8 mouse cellular contexts compared by ENCODE assay signal in genomic region chr5:124031068-124031955, GRCm38 (mm10). TPM values are rescaled to one million over a fixed set of nuclear protein-coding genes. Genes with fewer than 3 reads are reported as not detected.
A peak's percentile ranks its signal among the peaks of the same experiment; 100 is the strongest.
DNase-seq lines count a peak whose midpoint lies in the region; ATAC-seq and TF ChIP-seq lines count a peak whose summit lies in the region.

No protein-coding gene starts in this region.

- peak overlapping the region; percentile 84 for H3K4me2 ChIP-seq in heart, embryonic 12.5 days
- peak overlapping the region; percentile 98 for H3K4me2 ChIP-seq in liver, embryonic 11.5 days

- peaks cover 46% of the 10 kb centered on the region for H3K4me1 ChIP-seq in heart, embryonic 12.5 days (replicated peaks)
- peaks cover 49% of the 10 kb centered on the region for H3K4me1 ChIP-seq in liver, embryonic 11.5 days (replicated peaks; ENCODE audit: control insufficient read depth, insufficient read depth, low read length)
- peaks cover 25% of the 10 kb centered on the region for H3K4me1 ChIP-seq in small intestine, adult 2 months (ENCODE audit: control insufficient read depth, insufficient read depth, insufficient read length, low read length)

- under 1% methylated on average over 26 of the region's 26 CpGs for WGBS in heart, embryonic 12.5 days
- under 1% methylated on average over 25 of the region's 26 CpGs for WGBS in liver, embryonic 11.5 days
- 4% methylated on average over 26 of the region's 26 CpGs for WGBS in small intestine, adult 2 months

- no peaks in the 10 kb centered on the region for H3K27me3 ChIP-seq in heart, embryonic 12.5 days (replicated peaks)
- H3K27me3 ChIP-seq in liver, embryonic 11.5 days (replicated peaks; ENCODE audit: control insufficient read depth, insufficient read depth, low read length), result no peaks in the 10 kb centered on the region
- no peaks in the 10 kb centered on the region for H3K27me3 ChIP-seq in small intestine, adult 2 months (ENCODE audit: control insufficient read depth, insufficient read depth, low read length)

- ATAC-seq in cerebellum, adult (ENCODE audit: insufficient number of reproducible peaks, low FRiP score, low TSS enrichment), result peak; percentile 5; the same call in 1 of the 2 replicates
- peak; percentile 65 for ATAC-seq in heart, embryonic 12.5 days (ENCODE audit: insufficient number of reproducible peaks, low FRiP score)
- peak; percentile 85 for ATAC-seq in liver, embryonic 11.5 days (replicated peaks; ENCODE audit: low FRiP score)

- H3K9me3 ChIP-seq in heart, embryonic 12.5 days (replicated peaks), result 0 out of 2 replicates have a peak, but pooled peaks cover 2% of the 10 kb centered on the region
- no peaks in the 10 kb centered on the region for H3K9me3 ChIP-seq in liver, embryonic 11.5 days (ENCODE audit: control insufficient read depth, low read length)

- DNase-seq in cerebellum, postnatal 4 days (ENCODE audit: low spot score in 2 of 2), result no peak
- DNase-seq in 3134 (ENCODE audit: extremely low read depth, insufficient read length, low spot score), result peak; percentile 57
- DNase-seq in c-Kit-positive CD71-positive TER-119-positive erythroid progenitor cells, embryonic 14.5 days (ENCODE audit: low spot score), result peak; percentile 63
- peak; percentile 63 for DNase-seq in liver, embryonic 11.5 days (ENCODE audit: low spot score)
- no peak for DNase-seq in urinary bladder, postnatal 36 days (ENCODE audit: low spot score in 2 of 2)

- TF ChIP-seq CTCF in small intestine, adult 2 months (IDR thresholded peaks at IDR 0.05; ENCODE audit: extremely low read depth, insufficient read length, insufficient replicate concordance, low read depth, low read length), result no peak

- H3K36me3 ChIP-seq in heart, embryonic 12.5 days, result peaks cover 3% of the 10 kb centered on the region
- peaks cover 5% of the 10 kb centered on the region; the same call in 1 of the 2 replicates for H3K36me3 ChIP-seq in liver, embryonic 11.5 days (ENCODE audit: control insufficient read depth, insufficient read depth, low read length)
- H3K36me3 ChIP-seq in small intestine, adult 2 months (ENCODE audit: control insufficient read depth, insufficient read depth, low read length), result no peaks in the 10 kb centered on the region

- TF ChIP-seq POLR2A in small intestine, adult 2 months (IDR thresholded peaks at IDR 0.05; ENCODE audit: low read depth, low read length), result no peak

- H3K9ac ChIP-seq in heart, embryonic 12.5 days, result peak overlapping the region; percentile 99
- peak overlapping the region; percentile 91 for H3K9ac ChIP-seq in liver, embryonic 11.5 days (ENCODE audit: low read depth, low read length)

- peak overlapping the region; percentile 99 for H3K27ac ChIP-seq in heart, embryonic 12.5 days (ENCODE audit: poor library complexity, severe bottlenecking)
- peak overlapping the region; percentile 68 for H3K27ac ChIP-seq in liver, embryonic 11.5 days (ENCODE audit: low read depth, low read length)
- H3K27ac ChIP-seq in small intestine, adult 2 months (ENCODE audit: insufficient read depth, low read depth, low read length), result peak overlapping the region; percentile 37

- H3K4me3 ChIP-seq in heart, embryonic 12.5 days, result peak overlapping the region; percentile 91
- peak overlapping the region; percentile 90 for H3K4me3 ChIP-seq in liver, embryonic 11.5 days (ENCODE audit: low read depth, low read length)
- H3K4me3 ChIP-seq in small intestine, adult 2 months (ENCODE audit: low read depth, low read length), result peak overlapping the region; percentile 67

RNA-seq across cellular contexts. Expression of gene Vps37b, which starts 0.8 kb away (rescaled TPM):
- 61.9 and 64.4 TPM in 2 replicates for polyA plus RNA-seq in heart, embryonic 12.5 days (2016; fragmentation: Nextera tagmentation; extraction: Ambion mirVana)
- polyA plus RNA-seq in liver, embryonic 11.5 days (2014; fragmentation: Nextera tagmentation; extraction: Ambion mirVana), result 31.3 TPM in 2 replicates
- polyA plus RNA-seq in small intestine, adult 2 months (2012; rRNA removed), result 35.9 and 55.6 TPM in 2 replicates

RNA-seq across cellular contexts. Expression of gene Hip1r, which starts 57.9 kb away (rescaled TPM):
- 4.8 and 7.5 TPM in 2 replicates for polyA plus RNA-seq in heart, embryonic 12.5 days (2016; fragmentation: Nextera tagmentation; extraction: Ambion mirVana)
- 20.2 and 20.6 TPM in 2 replicates for polyA plus RNA-seq in liver, embryonic 11.5 days (2014; fragmentation: Nextera tagmentation; extraction: Ambion mirVana)
- polyA plus RNA-seq in small intestine, adult 2 months (2012; rRNA removed), result 30.3 and 40.9 TPM in 2 replicates

Comparison
In these comparisons a context has a peak if more than half of its experiments do, and no peak if none do; other contexts are left out.
1. ATAC-seq: peak in every context shown above with its lines; median percentile 85 in liver, embryonic 11.5 days; 65 in heart, embryonic 12.5 days; 5 in cerebellum, adult.
2. DNase-seq: peak in 3134 (single experiment), c-Kit-positive CD71-positive TER-119-positive erythroid progenitor cells, embryonic 14.5 days (single experiment) and liver, embryonic 11.5 days (single experiment); none in cerebellum, postnatal 4 days (0 of 2) and urinary bladder, postnatal 36 days (0 of 2).
3. H3K27ac ChIP-seq: peak in every context shown above with its lines; median percentile 99 in heart, embryonic 12.5 days; 68 in liver, embryonic 11.5 days; 37 in small intestine, adult 2 months.
4. Peak in every context shown above with its lines, with median percentiles within 50 percentile points of each other: H3K4me3 ChIP-seq.